Mouse (Mus musculus) G1E (cell line): ENCODE measurements around the gene Rnf144a.

ENCODE experiments used
- CTCF ChIP-seq: IDR thresholded peaks from 2 replicates; pipeline ENCODE4 v1.5.1; 2012; ENCODE audit warnings: low read depth, low read length, inconsistent platforms, mixed read lengths
- GATA1 ChIP-seq: IDR thresholded peaks from 2 replicates; pipeline ENCODE4 v1.6.1; 2012; ENCODE audit warnings: borderline replicate concordance, low read length, inconsistent platforms, mixed read lengths
- POLR2AphosphoS5 ChIP-seq: IDR thresholded peaks from 2 replicates; pipeline ENCODE4 v1.6.1; 2012; ENCODE audit warnings: low read depth, low read length, inconsistent platforms; ENCODE audit not compliant: insufficient replicate concordance
- TAL1 ChIP-seq: conservative IDR thresholded peaks from 2 replicates; pipeline ENCODE4 v1.6.1; 2012; ENCODE audit warnings: low read depth, low read length, inconsistent platforms, mixed read lengths

DNA sequence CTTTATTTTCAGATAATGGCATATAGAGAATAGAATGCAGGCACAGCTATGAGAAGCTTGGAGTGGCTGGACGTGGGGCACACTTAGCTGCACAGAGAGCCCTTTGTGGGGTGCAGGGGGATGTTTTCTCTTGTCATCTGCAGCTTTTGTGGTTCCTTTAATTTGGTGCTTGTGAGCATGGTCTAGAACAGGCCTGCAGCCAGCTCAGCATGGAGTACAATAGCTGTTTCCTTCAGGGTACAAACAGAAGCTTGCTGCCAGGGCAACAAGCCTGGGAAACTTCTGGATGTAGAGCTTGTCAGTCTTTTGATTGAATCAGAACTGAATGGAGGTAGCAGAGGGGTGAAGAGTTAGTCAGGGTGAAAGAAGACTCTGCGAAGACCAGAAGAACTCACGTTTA lies 63.7 kb downstream of the Rnf144a start:
- TF ChIP-seq TAL1 (no peak), CTCF (no peak), GATA1 (no peak), POLR2AphosphoS5 (no peak)
